Mouse (Mus musculus) cerebellum, adult 2 months (tissue): ENCODE results near the gene Ccr1l1.

Experiments
- CTCF ChIP-seq: fragments of 200-500 bp; IDR thresholded peaks from 2 replicates; pipeline ENCODE4 v1.5.1; 2011; ENCODE audit warnings: low read depth, mild to moderate bottlenecking, control low read depth, low read length, moderate library complexity, borderline replicate concordance; ENCODE audit not compliant: insufficient read depth
- POLR2A ChIP-seq: fragments of 200-500 bp; IDR thresholded peaks from 2 replicates; pipeline ENCODE4 v1.6.1; 2011; ENCODE audit warnings: low read length, control low read depth, borderline replicate concordance; ENCODE audit not compliant: insufficient read depth

DNA sequence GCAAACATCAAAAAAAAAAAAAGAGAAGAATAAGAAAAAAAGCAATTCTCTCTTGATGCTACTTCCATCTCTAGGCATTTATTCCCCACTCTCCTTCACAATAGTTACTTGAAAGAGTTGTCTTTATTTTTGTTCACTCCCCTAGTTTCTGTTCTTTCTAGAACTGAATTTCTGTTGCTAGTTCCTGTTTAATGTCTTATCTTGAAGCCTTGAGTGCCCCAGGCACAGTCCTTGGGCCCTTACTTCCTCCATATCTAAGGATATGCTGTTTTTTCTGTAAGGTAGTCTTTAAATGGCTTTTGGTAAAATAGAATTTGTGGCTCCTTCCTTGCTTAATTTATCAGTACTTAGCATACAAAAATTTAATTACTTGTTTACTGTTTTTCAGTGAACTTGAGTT, 6.7 kb upstream of the Ccr1l1 start:
- TF ChIP-seq CTCF (no peak), POLR2A (no peak)
